Mouse (Mus musculus) spleen, adult 2 months (tissue): ENCODE results near the gene Luc7l3. TPM values are rescaled to one million over a fixed set of nuclear protein-coding genes. Genes with fewer than 3 reads are reported as not detected.

Experiments
- DNase-seq, 2 experiments: peaks; one replicate each; pipeline versions ENCODE4 v3.0.0 to v3.0.0-alpha.2; 2012 to 2021; ENCODE audit warnings: low spot score in 2 of 2, low read depth in 1 of 2
- H3K27ac ChIP-seq: fragments of 200-500 bp; 2 replicates; pipeline ENCODE4 v1.5.1; 2012; ENCODE audit warnings: low read length, inconsistent platforms; ENCODE audit not compliant: insufficient read depth
- H3K27me3 ChIP-seq: fragments of 200-500 bp; 2 replicates; pipeline ENCODE4 v1.6.1; 2012; ENCODE audit warnings: mild to moderate bottlenecking, moderate library complexity, low read length, inconsistent platforms; ENCODE audit not compliant: control insufficient read depth, insufficient read depth
- H3K36me3 ChIP-seq: fragments of 200-500 bp; 2 replicates; pipeline ENCODE4 v1.6.1; 2012; ENCODE audit warnings: mild to moderate bottlenecking, low read length, inconsistent platforms; ENCODE audit not compliant: control insufficient read depth, insufficient read depth
- H3K4me1 ChIP-seq: fragments of 200-500 bp; 2 replicates; pipeline ENCODE4 v1.6.1; 2011; ENCODE audit warnings: inconsistent platforms; ENCODE audit not compliant: control insufficient read depth, insufficient read depth, insufficient read length
- H3K4me3 ChIP-seq: fragments of 200-500 bp; 2 replicates; pipeline ENCODE4 v1.5.1; 2011; ENCODE audit warnings: mild to moderate bottlenecking, inconsistent platforms; ENCODE audit not compliant: insufficient read depth, insufficient read length; ENCODE audit errors: extremely low read depth
- CTCF ChIP-seq: fragments of 200-500 bp; IDR thresholded peaks from 2 replicates; pipeline ENCODE4 v1.5.1; 2011; ENCODE audit warnings: mild to moderate bottlenecking, inconsistent platforms; ENCODE audit not compliant: insufficient read depth, insufficient read length, insufficient replicate concordance; ENCODE audit errors: extremely low read depth
- POLR2A ChIP-seq: fragments of 200-500 bp; IDR thresholded peaks from 2 replicates; pipeline ENCODE4 v1.6.1; 2011; ENCODE audit warnings: low read depth, low read length, inconsistent platforms
- WGBS: fragments of 180-500 bp; shearing (Covaris S2); methylation state at CpG from one replicate; pipeline ENCODE4 v1.1.7; 2018; 5-methylcytosine and 5-hydroxymethylcytosine counted together
- polyA plus RNA-seq: library from polyadenylated mRNA; depleted of rRNA; stranded (reverse); fragments of >200 nt; gene quantifications from 2 replicates; pipeline ENCODE4 v1.2.3, GENCODE M21; 2012

Luc7l3 gene
- polyA plus RNA-seq, 1 experiment = 7.3 TPM

DNA sequence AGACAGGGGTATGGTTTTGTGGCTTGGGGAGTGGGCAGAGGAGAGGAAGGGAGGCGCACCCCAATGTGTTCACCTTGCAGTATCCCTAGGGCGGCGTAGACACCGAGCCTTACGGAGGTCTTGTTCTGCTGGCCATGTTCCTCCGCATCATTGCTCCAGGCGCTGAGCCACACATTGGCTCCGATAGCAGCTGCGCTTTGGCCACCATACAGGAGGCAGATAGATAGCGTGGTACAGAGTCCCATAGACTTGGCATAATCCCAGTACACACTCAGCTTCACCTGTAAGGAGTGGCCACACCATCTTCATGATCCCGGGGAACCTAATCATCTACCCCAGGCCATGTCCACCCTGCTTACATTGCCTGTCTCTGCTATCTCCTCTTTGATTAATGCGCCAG is 37.4 kb upstream of the Luc7l3 start:
- Histone ChIP-seq H3K36me3 (no peaks in the 10 kb centered on the region), H3K4me1 (no peaks in the 10 kb centered on the region), H3K27ac (no peak overlapping the region), H3K4me3 (no peak overlapping the region), H3K27me3 (no peaks in the 10 kb centered on the region)
- no peak for DNase-seq
- WGBS = 92% methylated on average over 12 of the region's 12 CpGs
- no peak for TF ChIP-seq POLR2A

DNA sequence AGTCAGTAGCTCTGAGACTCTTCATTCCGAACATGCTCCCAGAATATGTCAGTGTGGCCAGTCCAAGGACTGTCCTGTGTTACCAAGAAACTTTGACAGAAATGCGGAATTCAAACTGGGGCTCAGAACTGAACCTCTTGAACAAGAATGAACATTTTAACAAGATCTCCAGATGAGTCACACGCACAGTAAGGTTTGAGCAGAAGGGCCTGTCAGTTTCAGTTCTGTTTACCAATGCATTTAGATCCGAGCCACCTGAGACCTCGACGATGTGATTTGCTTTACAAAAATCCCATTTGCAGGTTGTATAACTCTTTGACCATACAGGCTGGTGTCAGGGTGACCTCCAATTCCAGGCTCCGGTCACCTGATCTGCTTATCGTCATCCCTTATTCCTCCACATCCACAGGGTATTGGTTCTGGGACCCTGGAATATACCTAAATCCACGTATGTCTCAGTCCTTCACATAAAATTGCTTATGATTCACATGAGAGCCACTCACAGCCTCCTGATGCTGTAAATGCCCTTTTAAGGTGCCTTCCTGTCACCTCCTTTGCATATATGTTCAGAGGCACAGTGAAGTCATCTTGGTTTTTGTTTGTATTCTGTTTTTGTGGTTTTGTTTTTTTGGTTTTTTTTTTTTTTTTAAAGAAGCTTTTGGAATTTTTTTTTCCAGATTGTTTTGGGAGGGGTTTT is 33.9 kb upstream of the Luc7l3 start:
- Histone ChIP-seq H3K27ac (no peak overlapping the region), H3K27me3 (no peaks in the 10 kb centered on the region), H3K4me1 (no peaks in the 10 kb centered on the region), H3K4me3 (no peak overlapping the region), H3K36me3 (no peaks in the 10 kb centered on the region)
- WGBS = 74% methylated on average over 9 of the region's 9 CpGs
- DNase-seq = no peak
- TF ChIP-seq CTCF (no peak), POLR2A (no peak)

DNA sequence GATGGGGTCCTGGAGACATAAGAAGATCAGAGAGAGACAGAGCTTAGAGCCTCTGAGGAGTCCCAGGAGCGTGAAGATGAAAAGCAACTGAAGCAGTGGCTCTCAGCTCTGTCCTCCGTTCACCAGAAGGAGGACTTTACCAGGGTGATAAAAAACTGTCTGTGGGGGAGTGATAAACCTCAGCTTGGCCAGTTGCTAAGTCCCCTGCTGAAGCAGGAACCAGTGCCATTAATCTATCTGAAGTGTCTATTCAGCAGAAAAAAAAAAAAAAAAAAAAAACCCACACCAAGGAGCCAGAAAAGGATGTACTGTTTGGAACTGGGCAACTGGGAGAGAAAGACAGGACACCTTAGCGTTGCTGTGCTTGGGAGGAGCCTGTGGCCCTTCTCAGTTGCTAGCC is 29.3 kb upstream of the Luc7l3 start:
- Histone ChIP-seq H3K27me3 (no peaks in the 10 kb centered on the region), H3K4me3 (no peak overlapping the region), H3K36me3 (no peaks in the 10 kb centered on the region), H3K27ac (no peak overlapping the region), H3K4me1 (no peaks in the 10 kb centered on the region)
- 63% methylated on average over 3 of the region's 3 CpGs for WGBS
- no peak for DNase-seq
- TF ChIP-seq POLR2A (no peak), CTCF (no peak)

DNA sequence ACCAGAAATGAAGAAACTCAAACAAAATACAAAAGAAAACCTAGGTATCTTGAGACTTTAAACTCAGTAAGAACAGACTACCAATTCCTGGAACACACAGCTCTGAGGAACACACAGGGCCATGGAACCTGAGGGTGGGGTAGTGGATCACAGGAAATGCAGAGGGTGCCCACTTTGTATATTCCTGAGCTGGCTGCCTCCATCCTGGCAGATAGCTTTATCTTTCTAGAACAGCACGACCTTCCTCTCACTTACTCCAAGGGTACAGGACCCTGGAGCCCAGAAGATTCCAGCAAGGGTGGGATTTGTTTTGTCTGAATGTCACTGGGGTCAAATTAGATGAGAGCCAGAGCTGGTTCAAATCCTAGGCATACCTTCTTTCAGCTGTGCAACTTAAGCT is 28.5 kb upstream of the Luc7l3 start:
- TF ChIP-seq POLR2A = no peak
- TF ChIP-seq CTCF = no peak
- Histone ChIP-seq H3K4me1 (no peaks in the 10 kb centered on the region), H3K36me3 (no peaks in the 10 kb centered on the region), H3K27ac (no peak overlapping the region), H3K27me3 (no peaks in the 10 kb centered on the region), H3K4me3 (no peak overlapping the region)
- DNase-seq = no peak
- WGBS = 82% methylated on average over 1 of the region's 1 CpGs

DNA sequence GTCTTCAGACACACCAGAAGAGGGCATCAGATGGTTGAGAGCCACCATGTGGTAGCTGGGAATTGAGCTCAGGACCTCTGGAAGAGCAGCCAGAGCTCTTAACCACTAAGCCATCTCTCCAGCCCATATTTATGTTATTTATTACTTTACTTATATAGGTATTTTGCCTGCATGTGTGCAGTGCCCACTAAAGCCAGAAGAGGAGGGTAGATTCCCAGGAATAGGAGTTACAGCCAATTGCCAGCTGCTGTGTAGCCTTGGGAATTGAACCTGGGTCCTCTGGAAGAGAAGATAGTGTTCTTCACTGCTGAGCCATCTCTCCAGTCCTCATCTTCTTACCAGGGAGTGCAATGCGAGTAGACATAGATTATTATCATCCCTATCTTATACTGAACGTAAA is 28.1 kb upstream of the Luc7l3 start:
- H3K27ac ChIP-seq = no peak overlapping the region
- no peak for DNase-seq
- WGBS = 76% methylated on average over 2 of the region's 2 CpGs
- H3K4me1 ChIP-seq = no peaks in the 10 kb centered on the region
- no peak overlapping the region for H3K4me3 ChIP-seq
- no peak for TF ChIP-seq CTCF
- no peak for TF ChIP-seq POLR2A
- H3K27me3 ChIP-seq = no peaks in the 10 kb centered on the region
- H3K36me3 ChIP-seq = no peaks in the 10 kb centered on the region

DNA sequence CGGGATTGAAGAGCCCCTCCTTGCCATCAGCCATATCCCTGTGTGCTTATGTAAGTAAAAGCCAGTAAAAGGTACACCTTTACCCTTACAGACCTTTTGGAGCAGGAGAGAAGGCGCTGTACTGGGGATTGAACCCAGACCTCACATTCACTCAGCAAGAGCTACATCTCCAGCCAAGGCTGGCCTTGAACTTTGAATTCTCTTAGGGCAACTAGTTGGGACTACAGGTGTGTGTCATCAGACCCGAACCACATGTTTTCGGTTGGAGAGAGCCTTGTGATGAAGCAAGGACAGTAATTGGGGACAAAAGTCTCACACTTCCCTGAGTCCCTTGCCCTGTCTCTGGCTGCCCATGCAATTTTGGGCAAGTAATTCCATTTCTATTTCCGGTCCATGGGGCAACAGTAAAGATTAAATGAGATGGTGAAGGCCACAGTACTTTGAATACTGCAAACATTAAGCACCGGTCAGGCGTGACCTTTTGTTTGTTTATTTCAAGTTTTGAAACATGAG is 25.3 kb upstream of the Luc7l3 start:
- Histone ChIP-seq H3K27me3 (no peaks in the 10 kb centered on the region), H3K36me3 (no peaks in the 10 kb centered on the region), H3K27ac (no peak overlapping the region), H3K4me1 (no peaks in the 10 kb centered on the region), H3K4me3 (no peak overlapping the region)
- TF ChIP-seq CTCF (no peak), POLR2A (no peak)
- no peak for DNase-seq
- WGBS = 90% methylated on average over 7 of the region's 7 CpGs

DNA sequence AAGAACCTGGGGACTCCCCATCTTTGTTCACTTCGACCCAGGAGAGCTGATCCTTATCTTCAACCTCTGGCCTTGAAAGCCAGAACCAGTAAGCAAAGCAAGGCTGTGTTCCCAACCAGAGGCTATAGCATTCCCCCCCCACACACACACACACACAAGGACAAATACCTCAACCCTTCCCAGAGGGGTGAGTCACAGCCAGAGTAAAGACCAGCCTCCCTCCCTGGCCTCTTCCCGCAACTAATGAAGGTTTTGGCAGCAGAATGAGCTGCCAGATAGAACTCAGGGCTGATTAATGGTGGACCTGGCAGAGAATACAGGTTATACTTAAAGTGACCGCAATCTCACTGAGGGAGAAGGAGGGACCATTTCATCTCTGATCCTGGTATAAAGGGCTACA is 24.8 kb upstream of the Luc7l3 start:
- no peak for TF ChIP-seq POLR2A
- TF ChIP-seq CTCF = no peak
- 68% methylated on average over 3 of the region's 3 CpGs for WGBS
- no peak for DNase-seq
- Histone ChIP-seq H3K27ac (no peak overlapping the region), H3K27me3 (no peaks in the 10 kb centered on the region), H3K4me3 (no peak overlapping the region), H3K36me3 (no peaks in the 10 kb centered on the region), H3K4me1 (no peaks in the 10 kb centered on the region)
